16 mouse cellular contexts compared by ENCODE assay signal in genomic region chr2:164007547-164007946, GRCm38 (mm10). TPM values are rescaled to one million over a fixed set of nuclear protein-coding genes. Genes with fewer than 3 reads are reported as not detected.
DNase-seq lines count a peak whose midpoint lies in the region; ATAC-seq and TF ChIP-seq lines count a peak whose summit lies in the region.
"Had no signal": no experiment of that assay in that cellular context is flagged by ENCODE, and none has a peak within 500 bp of the region (broad histone marks: within the 10 kb centered on the region; RNA-seq: fewer than 3 reads in every experiment).

No protein-coding gene starts in this region.

- H3K27ac ChIP-seq in heart, embryonic 13.5 days (replicated peaks): no peak overlapping the region
- no peak overlapping the region for H3K27ac ChIP-seq in ES-Bruce4 (ENCODE audit: insufficient read depth, low read length)
- peak overlapping the region; percentile 84 for H3K27ac ChIP-seq in forebrain, postnatal 0 days (ENCODE audit: low read depth, low read length)
- H3K27ac ChIP-seq: heart, embryonic 15.5 days; hindbrain, embryonic 10.5 days; limb, embryonic 13.5 days; neural tube, embryonic 13.5 days had no signal

- no peak for DNase-seq in heart, postnatal 36 days
- DNase-seq in R1 (ENCODE audit: low read depth, low spot score): peak; percentile 44
- DNase-seq in forebrain, postnatal 0 days: no peak
- no peak for DNase-seq in layer of hippocampus, adult 18-20 months (ENCODE audit: low spot score in 2 of 2)
- no peak for DNase-seq in left cerebral cortex, adult 18-20 months (ENCODE audit: low spot score in 2 of 2)
- DNase-seq: cerebellum, adult 8-10 months; gastrocnemius, postnatal 14 days had no signal

- WGBS in heart, embryonic 13.5 days: 78% methylated on average over 8 of the region's 8 CpGs
- 85% methylated on average over 8 of the region's 8 CpGs for WGBS in forebrain, postnatal 0 days

- no peak overlapping the region for H3K4me3 ChIP-seq in heart, embryonic 13.5 days
- peak overlapping the region; percentile 37 for H3K4me3 ChIP-seq in ES-Bruce4 (ENCODE audit: low read depth, low read length)
- no peak overlapping the region for H3K4me3 ChIP-seq in forebrain, postnatal 0 days (ENCODE audit: low read depth, low read length)
- H3K4me3 ChIP-seq: embryonic facial prominence, embryonic 10.5 days; heart, adult 2 months; heart, embryonic 15.5 days; hindbrain, embryonic 10.5 days; limb, embryonic 13.5 days; midbrain, embryonic 13.5 days; neural tube, embryonic 13.5 days had no signal

- no peak overlapping the region for H3K9ac ChIP-seq in heart, embryonic 13.5 days
- H3K9ac ChIP-seq in ES-Bruce4 (ENCODE audit: low read depth, poor library complexity, severe bottlenecking): no peak overlapping the region
- no peak overlapping the region for H3K9ac ChIP-seq in forebrain, postnatal 0 days
- H3K9ac ChIP-seq: heart, embryonic 15.5 days; limb, embryonic 13.5 days; midbrain, embryonic 13.5 days; neural tube, embryonic 13.5 days had no signal

- peak overlapping the region; percentile 34 for H3K4me2 ChIP-seq in heart, embryonic 13.5 days
- no peak overlapping the region for H3K4me2 ChIP-seq in forebrain, postnatal 0 days (ENCODE audit: low read depth)
- H3K4me2 ChIP-seq: heart, embryonic 15.5 days; limb, embryonic 13.5 days; midbrain, embryonic 13.5 days; neural tube, embryonic 13.5 days had no signal

- no peak for TF ChIP-seq EP300 in ES-Bruce4 (IDR thresholded peaks at IDR 0.05; ENCODE audit: insufficient read depth, low read depth, low read length)

- TF ChIP-seq CTCF in ES-Bruce4 (IDR thresholded peaks at IDR 0.05; ENCODE audit: low read depth, low read length): no peak
- TF ChIP-seq CTCF in forebrain, postnatal 0 days (IDR thresholded peaks at IDR 0.05; ENCODE audit: low read depth): no peak

- H3K27me3 ChIP-seq in heart, embryonic 13.5 days (replicated peaks): no peaks in the 10 kb centered on the region
- no peaks in the 10 kb centered on the region for H3K27me3 ChIP-seq in ES-Bruce4 (ENCODE audit: control insufficient read depth, insufficient read depth, low read length, poor library complexity, severe bottlenecking)
- no peaks in the 10 kb centered on the region for H3K27me3 ChIP-seq in forebrain, postnatal 0 days (ENCODE audit: insufficient read depth, low read length)
- H3K27me3 ChIP-seq: heart, embryonic 15.5 days; limb, embryonic 13.5 days; midbrain, embryonic 13.5 days; neural tube, embryonic 13.5 days had no signal

- H3K36me3 ChIP-seq in heart, embryonic 13.5 days: peaks cover 19% of the 10 kb centered on the region
- H3K36me3 ChIP-seq in ES-Bruce4 (ENCODE audit: control insufficient read depth, insufficient read depth, low read length, poor library complexity, severe bottlenecking): peaks cover 12% of the 10 kb centered on the region
- peaks cover 11% of the 10 kb centered on the region for H3K36me3 ChIP-seq in forebrain, postnatal 0 days (ENCODE audit: insufficient read depth)

- no peak for ATAC-seq in heart, embryonic 13.5 days (ENCODE audit: extremely low read depth, insufficient number of reproducible peaks, low FRiP score, low TSS enrichment)
- no peak for ATAC-seq in forebrain, postnatal 0 days
- ATAC-seq: midbrain, embryonic 13.5 days had no signal

- intact Hi-C loops in heart, postnatal 36 days (cut with DNase I): no loop called here

- TF ChIP-seq POLR2A in ES-Bruce4 (IDR thresholded peaks at IDR 0.05; ENCODE audit: insufficient read depth, low read length): no peak

- H3K4me1 ChIP-seq in heart, embryonic 13.5 days: peaks cover 63% of the 10 kb centered on the region
- no peaks in the 10 kb centered on the region for H3K4me1 ChIP-seq in ES-Bruce4 (ENCODE audit: control insufficient read depth, insufficient read depth, low read length)
- H3K4me1 ChIP-seq in forebrain, postnatal 0 days (ENCODE audit: insufficient read depth): peaks cover 3% of the 10 kb centered on the region; the same call in 1 of the 2 replicates

- no peaks in the 10 kb centered on the region for H3K9me3 ChIP-seq in heart, embryonic 13.5 days
- no peaks in the 10 kb centered on the region for H3K9me3 ChIP-seq in ES-Bruce4 (replicated peaks; ENCODE audit: control insufficient read depth, insufficient read depth, low read length, poor library complexity, severe bottlenecking)
- no peaks in the 10 kb centered on the region for H3K9me3 ChIP-seq in forebrain, postnatal 0 days (ENCODE audit: low read length)
- H3K9me3 ChIP-seq: embryonic facial prominence, embryonic 10.5 days; heart, embryonic 15.5 days; hindbrain, embryonic 10.5 days; limb, embryonic 13.5 days; midbrain, embryonic 13.5 days; neural tube, embryonic 13.5 days had no signal

RNA-seq across cellular contexts. Expression of gene Ywhab, which starts 12.8 kb away (rescaled TPM):
- polyA plus RNA-seq in heart, embryonic 13.5 days (2015; fragmentation: Nextera tagmentation; extraction: Ambion mirVana): 225 and 236 TPM in 2 replicates
- 10 to 100 TPM; 76.0 to 76.3 TPM for total RNA-seq in heart, postnatal 36 days (2021)
- 132 and 137 TPM in 2 replicates for polyA plus RNA-seq in ES-Bruce4 (2011; ENCODE audit: insufficient read depth, insufficient read length, low read depth, missing spikeins)
- 161 and 171 TPM in 2 replicates for total RNA-seq in forebrain, postnatal 0 days (2014; rRNA removed)
- 510 and 620 TPM in 2 replicates for polyA plus RNA-seq in forebrain, postnatal 0 days (2015; fragmentation: Nextera tagmentation; extraction: Ambion mirVana)
- total RNA-seq in layer of hippocampus, adult 18-20 months (2021): 100 to 1,000 TPM; 508 to 533 TPM
- 100 to 1,000 TPM; 469 to 487 TPM for total RNA-seq in left cerebral cortex, adult 18-20 months (2021)

RNA-seq across cellular contexts. Expression of gene Pabpc1l, which starts 17.7 kb away (rescaled TPM):
- polyA plus RNA-seq in heart, embryonic 13.5 days (2015; fragmentation: Nextera tagmentation; extraction: Ambion mirVana): 0.83 and 0.98 TPM in 2 replicates
- under 1 TPM in 1 of 2 experiments, not detected in 1; 0.89 TPM for total RNA-seq in heart, postnatal 36 days (2021)
- 2.5 and 4.2 TPM in 2 replicates for polyA plus RNA-seq in ES-Bruce4 (2011; ENCODE audit: insufficient read depth, insufficient read length, low read depth, missing spikeins)
- 0.71 and 1.1 TPM in 2 replicates for total RNA-seq in forebrain, postnatal 0 days (2014; rRNA removed)
- polyA plus RNA-seq in forebrain, postnatal 0 days (2015; fragmentation: Nextera tagmentation; extraction: Ambion mirVana): 1.8 and 2.6 TPM in 2 replicates
- total RNA-seq in layer of hippocampus, adult 18-20 months (2021): under 1 TPM; 0.36 to 0.37 TPM
- total RNA-seq in left cerebral cortex, adult 18-20 months (2021): 1 to 10 TPM in 1 of 2 experiments, under 1 TPM in 1; 0.51 to 1.3 TPM
